Mouse (Mus musculus) embryo, embryonic 10 days (tissue): ENCODE results near the gene Sipa1l3.

Source experiments
- DNase-seq: peaks from one replicate; pipeline ENCODE4 v3.0.0-alpha.2; 2015; ENCODE audit warnings: low spot score

Sipa1l3 gene

DNA sequence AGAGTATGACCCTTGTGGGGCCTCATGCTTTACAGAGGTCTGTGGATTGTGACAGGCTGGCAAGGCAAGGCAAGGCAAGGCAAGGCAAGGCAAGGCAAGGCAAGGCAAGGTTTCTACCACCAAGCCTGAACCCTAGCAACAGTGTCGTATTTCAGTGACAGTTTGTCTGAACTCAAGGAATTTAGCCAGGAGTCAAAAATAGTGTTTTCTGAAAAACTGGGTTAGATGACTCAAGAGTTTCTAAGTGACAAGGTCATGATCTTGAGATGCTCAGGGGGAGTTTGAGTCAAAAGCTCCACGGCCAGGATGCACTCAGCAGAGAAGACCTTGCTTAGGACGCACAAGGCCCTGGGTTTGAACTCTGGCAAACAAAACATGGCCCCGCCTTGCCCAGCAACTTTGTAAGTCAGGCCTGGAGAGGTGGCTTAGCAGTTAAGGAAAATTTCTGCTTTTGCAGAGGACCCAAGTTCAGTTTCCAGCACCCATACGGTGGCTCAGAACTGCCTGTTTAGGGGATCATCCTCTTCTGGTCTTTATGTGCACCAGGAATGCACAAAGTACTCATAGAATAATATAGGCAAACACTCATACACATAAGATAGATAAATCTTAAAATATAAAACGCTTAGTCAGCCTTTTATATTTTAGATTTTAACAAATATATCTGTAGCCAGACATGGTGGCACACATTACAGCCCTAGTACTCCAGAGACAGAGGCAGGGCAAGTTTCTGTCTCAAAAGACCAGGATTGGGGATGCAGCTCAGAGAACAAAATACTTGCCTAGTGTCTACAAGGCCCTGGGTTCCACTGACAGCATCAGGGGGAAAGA lies 182.4 kb downstream of the Sipa1l3 start:
- DNase-seq: no peak

DNA sequence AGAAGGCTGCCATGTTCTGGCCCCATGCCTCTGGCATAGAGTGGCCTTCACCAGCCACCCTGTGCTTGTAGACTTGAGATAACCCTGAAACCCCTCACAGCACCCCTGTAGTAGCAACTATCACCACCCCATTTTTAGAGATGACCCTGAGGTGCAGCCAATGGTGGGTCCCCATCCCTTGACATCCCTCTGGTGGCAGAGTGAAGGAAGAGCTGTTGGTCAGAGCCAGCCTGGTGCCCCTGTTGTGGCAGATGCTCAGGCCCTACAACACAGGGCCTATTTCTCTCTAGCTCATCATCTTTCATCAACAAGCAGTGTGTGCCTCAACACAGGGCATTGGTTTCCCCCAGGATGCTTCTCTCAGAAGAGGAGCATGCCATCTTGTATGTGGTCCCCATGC lies 183.2 kb downstream of the Sipa1l3 start:
- no peak for DNase-seq

DNA sequence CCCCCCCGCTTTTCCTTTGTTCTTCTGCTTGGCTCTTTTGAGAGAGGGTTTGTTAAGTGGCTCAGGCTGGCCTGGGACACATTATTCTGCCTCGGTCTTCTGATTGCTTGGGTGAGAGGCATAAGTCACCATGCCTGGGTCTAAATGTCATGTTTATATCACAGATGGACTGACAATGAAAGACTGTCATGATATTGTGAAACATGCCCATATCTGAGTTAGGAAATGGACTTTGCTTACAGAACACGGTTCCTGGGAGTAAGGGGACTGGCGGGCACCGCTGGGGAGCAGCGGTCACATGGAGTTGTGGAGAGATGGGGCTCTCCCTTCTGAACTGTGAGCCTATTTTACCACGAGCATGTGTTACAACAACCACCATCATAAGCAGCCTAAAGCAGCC lies 184.3 kb downstream of the Sipa1l3 start:
- DNase-seq: no peak

GRCm38 (mm10) chr7:29328984-29329383 lies 189.5 kb downstream of the Sipa1l3 start:
- DNase-seq: no peak

DNA sequence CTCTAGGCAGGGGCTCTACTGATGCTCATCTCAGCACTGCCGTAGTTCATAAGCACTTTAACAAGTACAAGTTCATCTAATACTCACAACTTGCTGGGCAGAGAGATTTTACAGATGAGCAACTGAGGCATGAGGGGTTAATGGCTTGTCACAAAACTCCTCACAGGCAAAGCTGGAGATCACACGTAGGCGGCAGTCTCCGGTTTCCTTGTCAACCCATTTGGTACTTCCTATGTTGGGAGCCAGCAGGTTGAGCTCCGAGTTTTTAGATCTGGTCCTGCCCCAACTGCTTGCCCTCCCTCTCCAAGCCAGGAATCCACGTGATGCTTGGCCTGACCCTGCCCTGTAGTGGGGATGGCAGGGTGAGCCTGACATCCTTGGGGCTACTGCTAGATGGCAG lies 191.4 kb downstream of the Sipa1l3 start:
- no peak for DNase-seq

GRCm38 (mm10) chr7:29319337-29320307 lies 198.8 kb downstream of the Sipa1l3 start:
- DNase-seq: peak; percentile 71

GRCm38 (mm10) chr7:29318115-29318911 lies 200.1 kb downstream of the Sipa1l3 start:
- no peak for DNase-seq

GRCm38 (mm10) chr7:29317558-29317957 lies 200.9 kb downstream of the Sipa1l3 start:
- peak; percentile 93 for DNase-seq

- peak; percentile 70 for DNase-seq
These were observed 201.5 kb downstream of the Sipa1l3 start for GRCm38 (mm10) chr7:29316976-29317375.

GRCm38 (mm10) chr7:29316137-29316734 lies 202.2 kb downstream of the Sipa1l3 start:
- DNase-seq: no peak

DNA sequence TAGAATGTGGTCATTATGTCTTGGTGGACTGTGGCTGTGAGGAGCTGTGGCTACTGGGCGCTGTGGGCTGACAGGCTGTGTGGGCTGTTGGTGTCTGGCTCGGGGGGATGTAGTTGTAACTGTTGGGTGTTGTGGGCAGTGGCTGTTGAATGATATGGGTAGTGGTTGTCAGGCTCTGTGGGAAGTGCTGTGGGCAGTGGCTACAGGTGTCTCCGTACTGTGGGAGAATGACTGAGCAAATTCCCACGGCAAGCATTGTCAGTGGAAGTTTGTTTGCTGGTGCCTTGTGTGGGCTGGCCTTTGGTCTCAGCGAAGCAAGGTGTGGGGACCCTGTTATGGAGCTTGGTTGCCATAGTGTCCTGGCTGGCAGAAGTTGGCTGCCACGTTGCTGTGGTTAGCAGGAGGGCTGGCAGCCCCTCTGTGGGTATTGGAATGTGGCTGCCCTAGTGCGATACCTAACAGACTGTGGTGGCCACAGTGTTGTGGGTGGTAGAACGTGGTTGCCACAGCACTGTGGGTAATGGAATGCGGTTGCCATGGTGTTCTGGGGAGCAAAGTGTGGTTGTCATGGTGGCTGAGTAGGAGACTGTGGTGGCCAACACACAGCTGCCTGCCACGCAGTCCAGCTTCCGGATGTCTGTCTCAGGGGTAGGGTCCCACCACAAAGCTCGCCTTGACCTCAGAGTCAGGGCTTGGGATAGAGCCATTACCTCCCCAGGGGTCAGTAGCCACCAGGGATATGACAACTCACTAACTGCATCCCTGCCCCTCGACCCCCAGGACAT lies 203.4 kb downstream of the Sipa1l3 start:
- peak; percentile 65 for DNase-seq

DNA sequence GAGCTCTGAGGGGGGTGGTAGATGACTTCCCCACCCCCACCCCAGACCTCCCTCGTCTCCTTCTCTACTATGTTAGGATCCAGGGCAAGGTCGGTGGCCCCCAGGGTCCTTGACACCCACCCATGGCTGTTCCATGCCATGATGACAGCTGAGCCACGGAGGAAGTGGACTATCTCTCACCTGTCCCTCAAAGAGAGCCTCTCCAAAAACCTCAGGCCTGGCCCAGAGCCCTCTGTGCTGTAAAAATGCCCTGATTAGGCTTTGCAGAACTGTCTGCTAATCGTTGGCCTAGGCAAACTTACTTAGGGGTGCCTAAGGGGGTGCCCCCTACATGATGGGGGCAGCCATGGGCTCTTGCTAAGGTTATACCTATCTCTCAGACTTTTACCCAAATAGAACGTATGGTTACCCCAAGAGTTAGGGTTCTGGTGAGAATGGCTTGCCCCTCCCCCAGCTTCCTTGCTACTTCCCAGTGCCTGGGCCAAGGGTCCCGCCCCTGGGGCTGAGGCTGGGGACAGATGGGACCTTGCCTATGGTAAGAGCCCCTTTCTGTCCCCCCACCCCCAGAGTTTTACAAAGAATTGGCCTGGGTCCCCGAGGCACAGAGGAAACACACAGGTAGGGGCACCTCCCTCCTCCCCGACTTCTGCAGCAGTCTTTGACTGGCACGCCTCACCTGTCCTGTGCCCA lies 204.7 kb downstream of the Sipa1l3 start:
- DNase-seq: no peak

DNA sequence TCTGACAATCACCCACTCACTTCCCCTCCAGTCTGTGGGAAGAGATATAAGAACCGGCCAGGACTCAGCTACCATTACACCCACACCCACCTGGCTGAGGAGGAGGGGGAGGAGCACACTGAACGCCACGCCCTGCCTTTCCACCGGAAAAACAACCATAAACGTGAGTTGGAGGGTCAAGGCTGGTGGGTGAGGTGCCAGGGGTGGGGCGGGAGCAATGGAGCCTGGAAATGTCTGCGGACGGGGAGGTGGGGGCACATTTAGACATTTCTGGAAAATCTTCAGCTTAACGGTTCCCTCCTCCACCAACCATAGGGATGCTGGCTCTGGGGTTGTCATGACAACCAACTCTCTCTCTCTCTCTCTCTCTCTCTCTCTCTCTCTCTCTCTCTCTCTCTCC lies 205.4 kb downstream of the Sipa1l3 start:
- no peak for DNase-seq

- DNase-seq: no peak
These were observed 208.7 kb downstream of the Sipa1l3 start for GRCm38 (mm10) chr7:29309749-29310148.

GRCm38 (mm10) chr7:29309221-29309721 lies 209.2 kb downstream of the Sipa1l3 start:
- DNase-seq: peak; percentile 48

DNA sequence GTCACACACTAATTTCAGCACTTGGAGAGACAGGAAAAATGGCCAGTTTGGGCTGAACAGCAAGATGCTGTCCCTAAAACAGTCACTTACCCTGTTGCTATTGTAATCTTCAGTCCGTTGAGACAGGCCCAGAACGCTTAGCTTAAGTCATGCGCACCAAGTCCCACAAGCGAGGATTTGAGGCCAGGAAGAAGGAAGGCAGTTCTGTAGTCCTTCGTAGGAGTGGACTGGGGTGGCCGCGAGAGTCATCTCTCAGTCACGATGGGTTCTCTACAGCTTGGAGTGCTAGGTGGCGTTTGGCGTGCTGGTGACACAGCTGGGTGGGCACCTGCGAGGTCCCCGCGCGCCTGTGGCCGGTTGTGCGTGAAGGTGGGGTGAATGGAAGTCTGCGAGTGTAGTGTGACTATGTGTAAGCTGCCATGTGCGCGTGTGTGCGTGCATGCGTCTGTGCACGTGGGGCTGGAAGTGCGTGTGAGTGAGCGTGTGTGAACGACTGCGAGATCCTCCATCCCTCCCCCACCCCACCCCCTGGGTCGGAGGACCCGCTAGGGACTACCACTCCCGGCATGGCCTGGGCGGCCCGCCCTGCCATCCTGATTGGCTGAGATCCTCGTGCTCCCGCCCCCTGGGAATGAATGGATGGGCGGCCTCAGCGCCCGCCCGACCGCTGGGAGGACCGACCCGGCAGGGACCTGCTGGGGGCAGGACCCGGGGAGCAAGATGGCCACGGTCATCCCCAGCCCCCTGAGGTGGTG lies 210.9 kb downstream of the Sipa1l3 start:
- DNase-seq: peak; percentile 94

- DNase-seq: peak; percentile 74
These were observed 211.8 kb downstream of the Sipa1l3 start for GRCm38 (mm10) chr7:29306619-29307018.

GRCm38 (mm10) chr7:29306108-29306507 lies 212.3 kb downstream of the Sipa1l3 start:
- DNase-seq: no peak
